Mouse (Mus musculus) forelimb bud, embryonic 11.5 days (tissue): ENCODE measurements around the gene Abca4.

Experiments
- DNase-seq: peaks from one replicate; pipeline ENCODE4 v3.0.0-alpha.2; 2012; ENCODE audit warnings: low read depth, low spot score

The Abca4 gene

DNA sequence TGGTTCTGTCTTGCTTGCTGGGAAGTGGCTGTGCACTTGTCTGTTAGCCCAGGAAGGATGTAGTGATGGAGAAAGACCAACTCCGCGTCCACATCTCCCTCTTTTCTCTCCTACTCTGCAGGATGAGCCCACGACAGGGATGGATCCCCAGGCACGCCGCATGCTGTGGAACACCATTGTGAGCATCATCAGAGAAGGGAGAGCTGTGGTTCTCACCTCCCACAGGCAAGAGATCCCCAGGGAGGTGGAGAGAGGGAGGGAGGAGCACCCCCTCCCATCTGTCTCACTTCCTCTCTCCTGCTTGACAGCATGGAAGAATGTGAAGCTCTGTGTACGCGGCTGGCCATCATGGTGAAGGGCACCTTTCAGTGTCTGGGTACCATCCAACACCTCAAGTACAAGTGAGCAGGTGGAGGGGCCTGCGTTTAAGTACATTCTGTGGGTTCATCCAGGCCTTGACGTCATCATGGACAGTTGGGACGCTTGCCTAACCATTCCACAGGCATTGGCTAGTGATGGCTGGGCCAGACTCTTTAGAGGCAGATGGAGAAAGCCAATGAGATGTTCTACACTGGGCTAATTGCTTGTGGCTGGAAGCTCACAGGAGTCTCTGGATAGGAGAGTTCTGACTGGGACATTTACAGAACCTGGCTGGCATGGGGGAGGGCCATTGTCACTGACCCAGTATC is 126.5 kb downstream of the Abca4 start:
- no peak for DNase-seq

DNA sequence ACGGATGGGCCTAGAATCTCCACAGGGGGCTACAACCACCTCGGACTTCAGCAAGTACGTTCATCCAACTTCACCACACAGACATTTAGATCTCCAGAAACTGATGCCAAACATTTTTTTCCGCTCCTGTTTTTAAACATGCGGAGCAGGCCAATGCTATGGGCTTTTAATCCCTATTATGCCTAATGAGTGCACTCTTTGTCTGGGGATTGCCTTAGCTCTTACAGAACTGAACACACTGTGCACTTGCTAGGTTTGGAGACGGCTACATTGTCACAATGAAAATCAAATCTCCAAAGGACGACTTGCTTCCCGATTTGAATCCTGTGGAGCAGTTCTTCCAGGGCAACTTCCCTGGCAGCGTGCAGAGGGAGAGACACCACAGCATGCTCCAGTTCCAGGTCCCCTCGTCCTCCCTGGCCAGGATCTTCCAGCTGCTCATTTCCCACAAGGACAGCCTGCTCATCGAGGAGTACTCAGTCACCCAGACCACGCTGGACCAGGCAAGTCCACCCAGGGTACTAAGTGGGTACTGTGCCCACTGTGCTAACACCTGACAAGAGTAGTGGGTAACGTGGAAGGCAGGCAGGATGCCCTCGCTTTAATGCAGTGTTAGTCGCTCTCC is 129.4 kb downstream of the Abca4 start:
- DNase-seq, result no peak

DNA sequence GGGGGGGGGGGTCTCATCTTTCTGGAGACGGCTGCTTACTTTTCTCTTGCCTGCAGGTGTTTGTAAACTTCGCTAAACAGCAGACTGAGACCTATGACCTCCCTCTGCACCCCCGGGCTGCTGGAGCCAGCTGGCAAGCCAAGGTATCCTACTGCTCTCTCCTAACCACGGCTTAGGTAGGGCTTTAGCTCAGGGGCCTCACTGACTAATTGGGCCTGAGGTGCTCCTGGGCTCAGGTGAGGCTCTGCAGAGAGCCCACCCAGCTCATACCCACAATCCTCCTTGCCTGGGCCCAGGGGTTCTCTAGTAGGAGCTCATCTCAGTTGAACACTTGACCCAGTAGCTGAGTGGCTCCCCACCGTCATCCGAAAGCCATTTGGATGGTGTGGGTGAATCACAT is 131.8 kb downstream of the Abca4 start:
- DNase-seq, result no peak

DNA sequence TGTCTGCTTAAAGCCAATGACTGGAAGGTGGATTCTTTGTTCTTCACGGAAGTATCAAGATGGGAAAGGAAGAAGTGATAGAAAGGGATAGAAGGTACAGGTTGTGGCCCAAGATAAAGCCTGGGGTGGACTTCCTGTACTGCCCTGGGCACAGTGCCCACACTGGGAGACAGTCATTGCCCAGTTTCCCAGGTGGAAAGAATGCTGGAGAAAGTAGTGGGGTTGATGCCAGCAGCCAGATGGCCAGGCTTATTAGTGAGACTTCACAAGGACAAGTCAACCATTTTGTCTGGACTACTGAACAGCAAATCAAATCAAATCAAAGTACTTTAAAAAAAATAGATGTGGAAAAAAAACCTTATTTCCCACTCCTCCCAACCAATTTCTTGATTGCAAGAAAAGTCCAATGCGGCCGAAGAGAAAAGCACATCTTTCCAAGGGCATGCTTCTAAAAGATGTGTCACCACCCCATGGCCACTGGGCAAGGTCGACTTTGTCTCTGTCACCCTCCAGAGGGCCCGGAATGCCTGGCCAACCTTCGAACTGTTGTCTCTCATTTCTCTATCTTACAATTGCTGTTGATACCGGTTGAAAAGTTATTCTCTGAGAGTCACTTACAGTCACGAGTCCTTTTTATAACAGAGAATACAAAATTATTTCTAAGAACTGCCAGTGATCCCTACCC is 132.6 kb downstream of the Abca4 start:
- DNase-seq, result no peak

DNA sequence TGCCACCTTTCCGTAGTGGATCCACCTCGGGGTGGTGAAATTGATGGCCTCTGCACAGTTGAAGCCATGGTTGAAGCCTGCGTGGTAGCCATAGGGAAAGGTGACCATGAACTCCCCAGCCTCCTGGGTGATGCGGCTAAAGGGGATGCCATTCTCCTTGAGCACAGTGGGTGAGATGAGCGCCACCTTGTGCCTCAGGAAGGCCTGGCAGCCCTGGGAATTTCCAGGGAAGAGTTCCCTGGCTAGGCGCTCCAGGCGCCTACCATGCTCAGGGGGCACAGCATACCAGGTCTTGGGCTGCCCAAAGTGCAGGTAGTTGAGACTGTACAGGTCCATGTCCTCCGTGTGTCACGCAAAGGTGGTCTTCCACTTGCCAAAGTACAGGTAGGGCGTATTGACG is 139.9 kb downstream of the Abca4 start:
- DNase-seq, result no peak

DNA sequence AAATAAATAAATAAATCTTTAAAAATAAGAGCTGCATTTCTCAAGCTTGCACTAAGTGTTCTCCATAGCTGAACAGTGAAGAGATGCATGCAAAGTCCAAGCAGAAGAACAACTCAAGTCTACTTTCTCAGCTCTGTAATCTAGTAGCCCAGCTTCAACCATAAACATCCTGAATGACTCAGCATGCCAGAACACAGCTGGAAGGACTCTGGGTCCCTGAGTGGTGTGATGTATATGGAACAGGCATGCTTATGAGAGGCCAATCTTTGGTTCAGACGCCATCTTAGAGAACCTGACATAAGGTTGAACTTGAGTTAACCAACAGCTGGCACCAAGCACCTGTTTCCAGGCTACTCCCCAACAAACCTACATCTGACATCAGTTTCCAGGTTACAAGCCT is 142.7 kb downstream of the Abca4 start:
- DNase-seq, result no peak

DNA sequence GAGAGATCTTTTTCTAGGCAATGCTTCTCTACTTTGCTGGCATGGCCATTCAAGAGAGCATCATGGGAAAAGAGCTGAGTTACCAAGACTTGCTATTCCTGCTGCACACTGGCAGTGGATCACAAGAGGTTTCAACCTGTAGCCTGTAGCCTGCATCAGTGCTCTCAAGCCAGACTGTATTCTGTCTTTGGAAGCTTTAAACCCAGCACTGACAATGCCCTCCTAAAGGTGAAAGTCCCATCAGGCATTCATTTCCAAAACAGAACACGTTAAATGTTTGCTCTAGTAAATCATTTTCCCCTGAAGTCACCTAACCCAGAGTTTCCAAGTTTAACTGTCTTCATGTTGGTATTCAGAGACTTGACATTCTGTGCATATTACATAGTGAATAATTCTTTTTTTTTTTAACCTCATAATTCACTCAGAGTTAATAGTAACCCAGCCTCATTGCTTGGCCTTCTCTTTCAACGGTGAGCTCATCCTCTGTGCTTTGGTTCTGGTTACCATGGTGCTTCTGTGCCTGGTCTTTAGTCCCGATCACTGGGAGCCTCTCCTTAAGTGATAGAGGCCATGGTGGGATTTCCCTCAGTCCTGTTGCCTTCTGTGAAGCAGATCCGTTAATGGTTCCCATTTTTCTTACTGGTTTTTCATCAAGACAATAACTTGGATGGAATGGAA is 152.5 kb downstream of the Abca4 start:
- DNase-seq, result no peak

DNA sequence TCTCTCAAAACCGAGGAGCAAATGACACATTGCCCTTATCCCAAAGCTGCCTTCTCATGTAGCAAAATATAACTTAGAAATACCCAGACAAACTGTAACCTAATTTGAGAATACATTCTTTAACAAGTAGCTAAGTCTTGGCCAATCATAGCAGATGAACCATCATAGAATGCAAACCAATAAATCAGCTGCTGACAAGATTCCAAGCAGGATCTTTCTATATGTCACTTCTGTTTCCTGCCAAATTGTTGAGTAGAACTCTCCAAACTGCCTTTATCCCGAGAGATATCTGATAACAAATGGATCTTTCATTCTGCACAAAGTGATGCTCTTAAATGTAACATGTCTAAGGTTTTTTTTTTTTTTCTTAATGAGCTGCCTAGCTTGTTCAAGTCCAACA is 154.3 kb downstream of the Abca4 start:
- no peak for DNase-seq

DNA sequence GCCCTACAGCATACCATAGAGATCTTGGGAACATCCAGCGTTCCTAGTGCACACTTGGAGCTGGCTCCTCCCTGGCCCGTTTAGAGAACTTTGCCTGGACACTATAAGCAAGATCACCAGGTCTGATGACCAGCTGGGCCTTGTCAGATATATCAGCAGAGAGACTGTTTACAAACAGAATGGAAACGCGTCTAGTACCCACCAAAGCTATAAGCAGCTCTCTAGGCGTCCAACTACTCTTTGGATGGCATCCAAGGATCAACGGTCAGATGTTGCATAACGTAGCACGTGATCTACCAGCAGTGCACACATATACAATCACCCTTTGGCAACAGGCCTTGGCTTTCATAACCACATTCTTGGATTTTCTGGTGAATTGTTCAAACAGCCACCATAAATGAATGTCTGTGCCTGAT is 154.7 kb downstream of the Abca4 start:
- DNase-seq, result no peak

DNA sequence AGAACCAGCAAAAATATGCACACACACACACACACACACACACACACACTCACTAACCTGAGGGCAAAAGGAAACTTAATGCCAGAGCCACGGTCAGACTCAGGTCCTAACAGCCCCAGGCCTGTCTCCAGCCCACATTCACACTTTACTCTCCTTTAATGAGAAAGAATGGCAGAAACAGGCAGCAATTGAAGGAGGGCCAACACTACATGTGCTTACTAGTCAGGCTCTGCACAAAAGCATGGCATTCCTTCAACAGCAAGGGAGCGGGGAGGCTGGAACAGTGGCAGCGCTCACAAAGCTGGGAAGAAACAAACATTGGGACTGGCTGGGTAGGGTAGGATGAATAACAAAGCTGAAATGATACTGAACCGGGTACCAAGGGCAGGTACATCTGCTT is 155.4 kb downstream of the Abca4 start:
- DNase-seq, result no peak

DNA sequence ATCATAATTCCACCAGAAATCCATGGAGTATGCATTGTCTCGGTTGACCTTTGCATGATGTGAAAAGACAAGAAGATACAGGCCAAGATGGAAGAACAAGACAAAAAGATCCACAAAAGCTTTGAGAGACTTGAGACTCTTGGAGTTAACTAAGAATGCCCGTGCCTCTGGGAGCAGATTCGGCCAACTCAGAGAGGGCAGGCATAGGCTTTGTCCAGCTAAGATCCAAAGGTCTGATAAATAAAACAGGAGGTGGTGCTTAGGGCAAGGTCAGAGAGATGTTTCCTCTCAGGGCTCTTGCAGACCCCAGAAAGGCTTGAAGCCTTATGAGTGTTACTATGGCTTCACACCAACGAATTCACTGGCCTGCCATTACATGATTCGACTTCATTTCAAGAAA is 155.8 kb downstream of the Abca4 start:
- no peak for DNase-seq

DNA sequence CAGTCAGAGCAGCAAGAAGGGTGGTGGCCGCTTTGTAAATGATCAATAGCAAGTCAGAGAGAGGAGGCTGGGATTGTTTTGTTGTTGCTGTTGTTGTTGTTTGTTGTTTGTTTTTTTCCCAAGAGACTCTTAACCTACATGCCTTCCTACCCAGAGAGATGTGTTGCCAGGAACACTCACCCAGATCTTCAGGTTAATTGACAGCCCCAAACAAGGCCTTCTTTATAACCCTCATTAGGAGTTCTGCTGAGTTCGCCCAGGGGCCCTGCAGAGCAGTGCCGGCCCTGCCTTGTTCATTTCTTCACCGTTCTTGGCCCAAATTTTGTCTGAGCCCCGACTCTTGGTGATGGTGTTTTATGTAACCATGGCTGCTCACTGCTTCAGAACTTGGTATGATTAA is 156.2 kb downstream of the Abca4 start:
- no peak for DNase-seq

DNA sequence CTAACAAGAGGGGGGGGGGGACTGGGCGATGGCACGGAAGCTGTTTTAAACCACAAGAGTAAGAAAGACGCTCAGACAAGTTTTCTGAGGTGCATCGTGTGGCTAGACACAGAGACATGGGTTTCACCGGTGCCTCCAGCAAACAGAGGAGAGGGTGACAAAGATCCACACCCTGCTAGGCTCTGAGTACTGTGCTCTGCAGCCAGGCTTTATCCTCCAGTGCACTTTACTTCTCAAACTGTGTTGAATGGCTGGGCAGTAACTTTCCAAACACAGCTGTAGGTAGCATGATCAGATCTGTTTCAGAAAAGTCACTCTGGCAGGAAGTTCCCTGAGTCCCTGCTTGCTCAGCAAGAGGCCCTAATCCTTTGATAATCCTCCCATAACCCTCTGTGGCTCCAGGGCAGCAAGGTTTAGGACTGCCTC is 158.1 kb downstream of the Abca4 start:
- DNase-seq, result no peak

DNA sequence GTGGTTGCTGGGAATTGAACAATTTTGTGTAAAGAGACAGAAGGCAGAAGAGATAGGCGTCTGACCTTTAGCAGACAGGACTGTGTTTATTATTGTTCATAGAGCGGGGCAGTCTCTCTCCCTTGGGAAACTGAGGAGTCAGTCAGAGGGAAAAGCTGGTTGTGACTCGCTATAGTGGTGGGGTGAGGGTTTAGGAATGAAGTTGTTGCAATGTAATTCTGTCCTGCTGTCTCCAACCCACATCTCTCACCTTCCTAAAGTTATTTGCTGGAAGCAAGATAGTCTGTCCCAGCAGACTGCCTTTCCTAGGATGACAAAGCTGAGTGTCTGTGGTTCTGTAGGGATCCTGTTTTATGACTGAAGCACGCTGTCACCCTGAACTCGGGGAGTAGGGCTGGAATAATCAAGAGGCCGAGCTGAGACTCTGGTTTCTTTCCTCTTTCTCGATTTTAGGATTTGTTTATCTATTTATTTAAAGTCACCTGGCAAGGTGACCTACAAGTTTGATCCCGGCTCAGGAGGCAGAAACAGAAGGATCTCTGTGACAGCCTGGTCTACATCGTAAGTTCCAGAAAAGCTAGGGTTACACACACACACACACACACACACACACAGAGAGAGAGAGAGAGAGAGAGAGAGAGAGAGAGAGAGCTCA is 159.6 kb downstream of the Abca4 start:
- DNase-seq, result no peak

DNA sequence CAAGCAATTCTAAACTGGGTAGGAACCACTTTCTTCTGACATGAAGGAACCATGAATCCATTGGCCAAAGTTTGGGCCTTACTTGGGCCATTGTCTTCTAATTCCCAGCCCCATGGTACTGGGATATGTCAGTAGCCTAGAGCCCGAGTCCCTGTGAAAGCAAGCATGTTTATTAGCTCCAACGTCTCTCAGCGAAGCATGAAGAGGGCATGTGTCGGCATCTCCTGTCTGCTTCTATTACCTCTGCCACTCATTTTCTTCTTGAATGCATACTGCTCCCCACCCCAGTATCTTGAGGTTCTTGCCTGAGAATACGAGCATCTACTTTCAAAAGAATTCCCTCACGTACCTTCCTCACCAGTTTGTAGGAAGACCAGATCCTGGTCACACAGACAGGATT is 161.5 kb downstream of the Abca4 start:
- DNase-seq, result no peak

DNA sequence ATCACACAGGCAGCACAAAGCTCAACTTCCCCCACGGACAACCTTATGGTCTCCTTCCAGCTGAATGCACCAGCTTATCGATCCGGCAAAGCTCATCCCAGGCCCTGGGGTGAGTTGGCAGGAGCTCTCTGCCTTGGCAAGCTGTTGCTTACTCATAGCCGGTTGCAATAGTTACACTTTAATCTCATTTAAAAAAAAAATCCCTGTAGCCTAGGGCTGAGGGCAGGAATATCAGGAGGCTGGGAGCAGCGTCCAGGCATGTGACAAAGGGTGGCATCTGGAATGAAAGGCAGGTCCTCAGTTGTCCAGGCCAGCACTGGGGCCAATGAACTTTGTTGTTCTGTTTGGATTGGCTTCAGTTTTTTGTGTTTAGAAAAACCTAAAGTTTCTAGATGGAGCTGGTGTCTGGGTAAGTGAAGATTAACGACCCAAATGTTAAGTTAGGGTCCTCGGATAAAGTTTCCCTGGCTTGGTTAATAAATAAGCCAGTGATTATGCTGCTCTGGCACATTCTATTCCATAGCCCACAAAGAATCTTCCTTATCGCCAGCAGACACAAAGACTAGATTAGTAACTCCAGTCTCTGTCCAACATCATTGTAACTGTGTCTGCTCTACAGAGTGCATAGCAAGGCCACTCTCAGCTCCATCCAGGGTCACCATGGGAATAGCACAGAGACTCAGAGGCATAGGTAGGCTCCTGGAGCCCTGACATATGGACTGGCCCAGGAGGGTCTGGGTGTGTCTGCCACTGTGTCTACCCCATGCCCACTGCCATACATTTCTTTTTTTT is 162.2 kb downstream of the Abca4 start:
- no peak for DNase-seq

DNA sequence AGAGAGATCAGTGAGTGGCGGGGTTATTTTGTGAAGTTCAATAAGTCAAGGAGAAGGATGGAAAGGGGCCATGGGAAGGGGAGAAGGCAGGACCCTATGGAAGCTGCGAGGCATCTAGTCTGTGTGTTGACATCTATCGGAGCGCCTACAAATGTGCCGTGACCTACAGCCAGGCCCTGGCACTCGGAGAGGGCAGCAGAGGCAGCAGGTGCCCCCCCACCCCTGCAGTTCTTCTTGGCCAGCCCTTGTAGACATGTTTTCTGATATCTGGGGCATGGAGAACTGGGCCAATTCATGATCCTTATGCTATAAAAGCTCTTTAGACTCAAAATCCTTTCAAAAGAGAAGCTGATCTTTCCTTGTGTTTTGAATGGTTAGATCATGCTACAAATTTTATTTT is 163.5 kb downstream of the Abca4 start:
- no peak for DNase-seq

DNA sequence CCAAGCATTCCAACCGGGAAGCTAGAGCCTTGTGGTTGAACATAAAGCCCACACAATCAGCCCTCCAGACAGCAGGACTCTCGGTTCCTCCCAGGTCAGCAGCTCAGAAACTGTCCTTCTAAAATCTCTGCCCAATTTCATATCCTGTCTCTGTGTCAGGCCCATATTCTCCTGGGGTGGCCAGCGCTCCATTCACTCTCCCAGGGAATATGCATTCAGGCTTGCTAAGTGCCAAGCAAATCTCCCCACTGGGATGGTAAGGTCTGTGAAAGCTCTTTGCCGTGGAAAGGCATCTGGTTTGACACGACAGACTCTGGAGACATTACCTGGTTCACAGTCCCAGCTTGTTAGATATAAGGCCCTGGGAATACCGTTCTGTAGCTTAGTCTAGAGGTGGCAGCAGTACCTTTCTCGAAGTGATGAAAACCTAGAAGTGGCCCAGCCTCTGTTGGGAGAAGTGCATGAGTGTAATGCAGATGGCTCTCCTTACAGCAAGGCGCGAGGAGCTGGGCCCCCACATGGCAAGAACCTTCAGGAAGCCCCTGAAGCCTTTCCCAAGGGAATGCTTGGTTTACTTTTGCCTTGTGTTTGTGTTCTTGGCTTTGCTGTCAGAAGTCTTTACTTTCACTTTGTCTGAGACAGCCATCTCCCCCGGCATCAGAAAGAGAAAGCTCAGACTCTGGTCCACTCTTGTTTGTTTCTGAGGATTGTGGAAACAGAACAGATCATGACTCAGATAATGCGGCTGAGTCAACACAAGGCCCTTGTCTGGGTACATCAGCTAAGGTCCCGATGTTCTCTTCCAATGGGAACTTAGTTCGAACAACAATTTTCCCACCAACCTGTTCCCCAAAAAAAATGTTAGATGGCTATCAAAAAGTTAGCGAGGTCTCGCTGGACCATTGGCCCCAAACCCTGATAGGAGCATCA is 164.3 kb downstream of the Abca4 start:
- DNase-seq, result no peak

DNA sequence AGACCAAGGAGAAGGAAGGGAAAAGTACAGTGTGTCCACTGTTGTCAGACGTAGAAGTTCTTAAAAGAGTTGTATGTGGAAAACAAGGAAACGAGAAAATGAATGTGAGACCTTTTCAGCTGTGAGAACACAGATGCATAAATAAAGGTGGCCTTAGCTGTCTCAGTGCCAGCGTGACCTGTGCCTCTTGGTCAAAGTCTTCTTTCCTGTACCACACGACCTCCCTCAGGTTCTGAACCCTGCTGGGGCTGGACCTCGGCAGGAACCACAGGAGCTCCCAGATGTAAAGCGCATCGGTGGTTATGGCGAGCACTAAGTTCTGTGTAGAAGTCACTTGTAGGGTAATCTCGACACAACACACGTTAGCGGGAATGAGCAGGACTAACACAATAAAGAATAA is 165.3 kb downstream of the Abca4 start:
- no peak for DNase-seq

DNA sequence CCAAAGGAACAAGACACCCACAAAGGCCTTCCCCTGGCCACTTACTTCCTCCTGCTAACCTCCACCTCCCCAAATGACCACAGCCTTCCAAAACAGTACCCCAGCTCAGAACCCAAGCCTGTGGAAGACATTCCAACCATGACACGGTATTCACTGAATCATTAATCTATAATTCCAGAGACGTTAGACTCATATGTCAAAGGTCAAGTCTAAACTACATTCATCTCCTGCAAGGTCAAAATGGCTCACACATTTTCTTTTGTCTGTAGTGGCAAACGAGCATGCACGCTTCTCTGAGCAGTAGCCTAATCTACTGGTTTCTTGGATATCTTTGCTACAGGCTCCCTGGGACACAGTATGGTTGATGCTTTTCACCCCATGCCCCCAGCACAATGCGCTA is 166.2 kb downstream of the Abca4 start:
- DNase-seq, result no peak
